Comparison of ENCODE assay signal across 19 mouse cellular contexts in genomic region chr8:122338852-122339251, GRCm38 (mm10). TPM values are rescaled to one million over a fixed set of nuclear protein-coding genes. Genes with fewer than 3 reads are reported as not detected.
DNase-seq lines count a peak whose midpoint lies in the region; ATAC-seq and TF ChIP-seq lines count a peak whose summit lies in the region.
"Had no signal": no experiment of that assay in that cellular context is flagged by ENCODE, and none has a peak within 500 bp of the region (broad histone marks: within the 10 kb centered on the region; RNA-seq: fewer than 3 reads in every experiment).

No protein-coding gene starts in this region.

- TF ChIP-seq CTCF in hindbrain, postnatal 0 days (IDR thresholded peaks at IDR 0.05; ENCODE audit: low read depth): peak; percentile 20; the same call in 1 of the 2 replicates

- ATAC-seq in hindbrain, postnatal 0 days: no peak
- ATAC-seq in hindbrain, embryonic 14.5 days (ENCODE audit: low FRiP score): no peak
- ATAC-seq: forebrain, embryonic 13.5 days had no signal

- peaks cover 14% of the 10 kb centered on the region; the same call in 1 of the 2 replicates for H3K27me3 ChIP-seq in hindbrain, postnatal 0 days (ENCODE audit: insufficient read depth, low read length)
- H3K27me3 ChIP-seq in hindbrain, embryonic 14.5 days (ENCODE audit: control insufficient read depth, insufficient read depth, low read length): peaks cover 59% of the 10 kb centered on the region

- H3K27ac ChIP-seq in hindbrain, postnatal 0 days: no peak overlapping the region
- H3K27ac ChIP-seq in hindbrain, embryonic 14.5 days: no peak overlapping the region
- H3K27ac ChIP-seq: forebrain, embryonic 13.5 days; midbrain, embryonic 12.5 days; neural tube, embryonic 15.5 days had no signal

- 0 out of 2 replicates have a peak, but pooled peaks cover 4% of the 10 kb centered on the region for H3K36me3 ChIP-seq in hindbrain, postnatal 0 days (ENCODE audit: insufficient read depth, low read length)
- no peaks in the 10 kb centered on the region for H3K36me3 ChIP-seq in hindbrain, embryonic 14.5 days (replicated peaks; ENCODE audit: control insufficient read depth, insufficient read depth)
- H3K36me3 ChIP-seq: midbrain, embryonic 12.5 days; neural tube, embryonic 15.5 days had no signal

- 58% methylated on average over 6 of the region's 6 CpGs for WGBS in hindbrain, postnatal 0 days
- WGBS in hindbrain, embryonic 14.5 days: 51% methylated on average over 6 of the region's 6 CpGs

- no peaks in the 10 kb centered on the region for H3K9me3 ChIP-seq in hindbrain, postnatal 0 days (ENCODE audit: low read length)
- H3K9me3 ChIP-seq in hindbrain, embryonic 14.5 days (ENCODE audit: control insufficient read depth, low read length): no peaks in the 10 kb centered on the region
- H3K9me3 ChIP-seq: forebrain, embryonic 13.5 days; midbrain, embryonic 12.5 days; neural tube, embryonic 15.5 days had no signal

- H3K4me3 ChIP-seq in hindbrain, postnatal 0 days (ENCODE audit: low read length): no peak overlapping the region
- no peak overlapping the region for H3K4me3 ChIP-seq in hindbrain, embryonic 14.5 days (replicated peaks; ENCODE audit: low read length)
- H3K4me3 ChIP-seq: forebrain, embryonic 13.5 days; midbrain, embryonic 12.5 days; myocyte; neural tube, embryonic 15.5 days had no signal

- DNase-seq in hindbrain, postnatal 0 days (ENCODE audit: low spot score): no peak
- DNase-seq in hindbrain, embryonic 14.5 days (ENCODE audit: low spot score): no peak
- DNase-seq in thymus, postnatal 4 days: peak; percentile 42
- DNase-seq in thymus, postnatal 10 days (ENCODE audit: low spot score in 2 of 2): no peak
- peak; percentile 37 for DNase-seq in liver
- DNase-seq in frontal cortex, postnatal 36 days (ENCODE audit: low spot score in 2 of 2): no peak
- DNase-seq in urinary bladder, postnatal 36 days (ENCODE audit: low spot score in 2 of 2): no peak
- DNase-seq: adrenal gland, postnatal 10 days; cerebellum, adult 8-10 months; kidney, postnatal 10 days; lung, embryonic 14.5 days; right cerebral cortex, postnatal 4 days had no signal

- H3K4me1 ChIP-seq in hindbrain, postnatal 0 days (ENCODE audit: insufficient read depth, low read length): peaks cover 21% of the 10 kb centered on the region
- H3K4me1 ChIP-seq in hindbrain, embryonic 14.5 days (replicated peaks; ENCODE audit: control insufficient read depth, insufficient read depth, low read length): peaks cover 25% of the 10 kb centered on the region

- H3K4me2 ChIP-seq in hindbrain, postnatal 0 days (ENCODE audit: low read depth, low read length): no peak overlapping the region
- no peak overlapping the region for H3K4me2 ChIP-seq in hindbrain, embryonic 14.5 days (replicated peaks)
- H3K4me2 ChIP-seq: forebrain, embryonic 13.5 days; lung, embryonic 14.5 days; midbrain, embryonic 12.5 days; neural tube, embryonic 15.5 days had no signal

- no peak overlapping the region for H3K9ac ChIP-seq in hindbrain, postnatal 0 days (replicated peaks; ENCODE audit: low read length)
- H3K9ac ChIP-seq in hindbrain, embryonic 14.5 days: no peak overlapping the region
- H3K9ac ChIP-seq: forebrain, embryonic 13.5 days; lung, embryonic 14.5 days; midbrain, embryonic 12.5 days; neural tube, embryonic 15.5 days had no signal

RNA-seq across cellular contexts. Expression of gene Trhr2, which starts 21.7 kb away (rescaled TPM):
- 2.0 and 3.2 TPM in 2 replicates for total RNA-seq in hindbrain, postnatal 0 days (2014; rRNA removed)
- polyA plus RNA-seq in hindbrain, postnatal 0 days (2015; fragmentation: Nextera tagmentation; extraction: Ambion mirVana): 0.45 and 0.57 TPM in 2 replicates
- polyA plus RNA-seq in hindbrain, embryonic 14.5 days (2014; fragmentation: Nextera tagmentation; extraction: Ambion mirVana): 0.21 TPM in 1 of 2 replicates, not detected in the other
- total RNA-seq: adrenal gland, postnatal 10 days; granulocyte monocyte progenitor cell, adult 5-6 weeks had no signal
- polyA plus RNA-seq: forebrain, embryonic 13.5 days; heart, embryonic 16.5 days; intestine, embryonic 14.5 days; lung, embryonic 14.5 days; midbrain, embryonic 12.5 days; myocyte had no signal

RNA-seq across cellular contexts. Expression of gene Zc3h18, which starts 37.6 kb away (rescaled TPM):
- total RNA-seq in hindbrain, postnatal 0 days (2014; rRNA removed): 24.4 and 25.6 TPM in 2 replicates
- 25.2 and 25.3 TPM in 2 replicates for polyA plus RNA-seq in hindbrain, postnatal 0 days (2015; fragmentation: Nextera tagmentation; extraction: Ambion mirVana)
- 22.9 and 23.4 TPM in 2 replicates for polyA plus RNA-seq in hindbrain, embryonic 14.5 days (2014; fragmentation: Nextera tagmentation; extraction: Ambion mirVana)

RNA-seq across cellular contexts. Expression of gene Zfpm1, which starts 56.9 kb away (rescaled TPM):
- 28.0 and 37.6 TPM in 2 replicates for total RNA-seq in hindbrain, postnatal 0 days (2014; rRNA removed)
- polyA plus RNA-seq in hindbrain, postnatal 0 days (2015; fragmentation: Nextera tagmentation; extraction: Ambion mirVana): 1.5 and 2.0 TPM in 2 replicates
- polyA plus RNA-seq in hindbrain, embryonic 14.5 days (2014; fragmentation: Nextera tagmentation; extraction: Ambion mirVana): 1.8 and 2.0 TPM in 2 replicates

Comparison
In these comparisons a context has a peak if more than half of its experiments do, and no peak if none do; other contexts are left out.
1. DNase-seq: peak in thymus, postnatal 4 days (single experiment) and liver (single experiment); none in hindbrain, postnatal 0 days (single experiment), hindbrain, embryonic 14.5 days (single experiment), thymus, postnatal 10 days (0 of 2), frontal cortex, postnatal 36 days (0 of 2) and urinary bladder, postnatal 36 days (0 of 2).